Mouse (Mus musculus) CH12.LX (cell line): Measurements from ENCODE around the gene Plekhg6. TPM values are rescaled to one million over a fixed set of nuclear protein-coding genes. Genes with fewer than 3 reads are reported as not detected.

Experiments used
- DNase-seq: peaks from one replicate; pipeline ENCODE4 v3.0.0-alpha.2; 2013; ENCODE audit errors: extremely low read depth
- H3K27ac ChIP-seq: 2 replicates; pipeline ENCODE4 v1.5.1; 2012; ENCODE audit warnings: low read depth, mild to moderate bottlenecking, control low read depth, moderate library complexity; ENCODE audit not compliant: insufficient read depth
- H3K27me3 ChIP-seq: replicated peaks from 2 replicates; pipeline ENCODE3; 2012; ENCODE audit warnings: inconsistent platforms
- H3K36me3 ChIP-seq, 2 experiments: replicated peaks in 1 of 2; 2 replicates each; pipeline versions ENCODE3 to v1.6.1; 2012; ENCODE audit warnings: inconsistent platforms in 1 of 2, low read length in 1 of 2, mild to moderate bottlenecking in 1 of 2, mixed read lengths in 1 of 2, moderate library complexity in 1 of 2; ENCODE audit not compliant: control insufficient read depth in 1 of 2, insufficient read depth in 1 of 2
- H3K4me1 ChIP-seq, 2 experiments: 2 replicates each; pipeline ENCODE4 v1.6.1; 2012; ENCODE audit warnings: inconsistent platforms in 1 of 2, moderate library complexity in 1 of 2; ENCODE audit not compliant: insufficient read depth in 2 of 2, control insufficient read depth in 1 of 2
- H3K4me2 ChIP-seq: 2 replicates; pipeline ENCODE4 v1.6.1; 2012; ENCODE audit warnings: low read depth, mild to moderate bottlenecking, control low read depth; ENCODE audit not compliant: poor library complexity, insufficient read depth, severe bottlenecking
- H3K4me3 ChIP-seq, 3 experiments: fragments of 150-350 bp in 1 of 3; sonication (generic) in 1 of 3; replicated peaks in 1 of 3; 2 replicates each; pipeline versions ENCODE3 to v1.5.1; 2011 to 2012; ENCODE audit warnings: low read depth in 2 of 3, low read length in 2 of 3, mild to moderate bottlenecking in 2 of 3, moderate library complexity in 2 of 3, control low read depth in 1 of 3, improper control_type of control experiment in 1 of 3, inconsistent platforms in 1 of 3, mixed read lengths in 1 of 3; ENCODE audit not compliant: poor library complexity in 1 of 3
- H3K79me2 ChIP-seq: replicated peaks from 2 replicates; pipeline ENCODE4 v1.6.1; 2012; ENCODE audit warnings: mild to moderate bottlenecking, moderate library complexity; ENCODE audit not compliant: control insufficient read depth, poor library complexity, insufficient read depth, severe bottlenecking; ENCODE audit errors: extremely low read depth
- H3K9ac ChIP-seq: 2 replicates; pipeline ENCODE4 v1.6.1; 2012; ENCODE audit warnings: low read depth, mild to moderate bottlenecking, control low read depth, moderate library complexity; ENCODE audit not compliant: insufficient read depth
- H3K9me3 ChIP-seq: replicated peaks from 2 replicates; pipeline ENCODE3; 2012; ENCODE audit warnings: low read length, inconsistent platforms, mixed read lengths
- BHLHE40 ChIP-seq: IDR thresholded peaks from 2 replicates; pipeline ENCODE4 v1.6.1; 2011; ENCODE audit warnings: mild to moderate bottlenecking, low read depth, low read length, improper control_type of control experiment
- CHD1 ChIP-seq: IDR thresholded peaks from 2 replicates; pipeline ENCODE4 v1.6.1; 2012; ENCODE audit warnings: low read depth, low read length, improper control_type of control experiment, inconsistent platforms
- CHD2 ChIP-seq: IDR thresholded peaks from 2 replicates; pipeline ENCODE4 v1.6.1; 2011; ENCODE audit warnings: low read length, improper control_type of control experiment
- E2F4 ChIP-seq: IDR thresholded peaks from 2 replicates; pipeline ENCODE4 v1.6.1; 2011; ENCODE audit warnings: low read depth, low read length, improper control_type of control experiment; ENCODE audit not compliant: insufficient replicate concordance
- ELF1 ChIP-seq: IDR thresholded peaks from 2 replicates; pipeline ENCODE4 v1.6.1; 2014; ENCODE audit warnings: low read depth, mild to moderate bottlenecking, inconsistent platforms, low read length, improper control_type of control experiment
- EP300 ChIP-seq: IDR thresholded peaks from 2 replicates; pipeline ENCODE4 v1.6.1; 2011; ENCODE audit warnings: low read length, improper control_type of control experiment
- HCFC1 ChIP-seq: IDR thresholded peaks from 2 replicates; pipeline ENCODE4 v1.6.1; 2012; ENCODE audit warnings: low read depth, mild to moderate bottlenecking, inconsistent platforms, low read length, improper control_type of control experiment
- IRF4 ChIP-seq: IDR thresholded peaks from 2 replicates; pipeline ENCODE4 v1.6.1; 2014; ENCODE audit warnings: low read depth, mild to moderate bottlenecking, inconsistent platforms, low read length, improper control_type of control experiment
- JUND ChIP-seq: conservative IDR thresholded peaks from 2 replicates; pipeline ENCODE4 v1.6.1; 2011; ENCODE audit warnings: low read depth, low read length, improper control_type of control experiment
- MAFK ChIP-seq: IDR thresholded peaks from 2 replicates; pipeline ENCODE4 v1.6.1; 2011; ENCODE audit warnings: low read length, improper control_type of control experiment; ENCODE audit not compliant: insufficient replicate concordance
- MAZ ChIP-seq: IDR thresholded peaks from 2 replicates; pipeline ENCODE4 v1.6.1; 2012; ENCODE audit warnings: low read depth, mild to moderate bottlenecking, inconsistent platforms, low read length, improper control_type of control experiment, moderate library complexity
- MYC ChIP-seq: IDR thresholded peaks from 2 replicates; pipeline ENCODE4 v1.6.1; 2011; ENCODE audit warnings: low read depth, mild to moderate bottlenecking, improper control_type of control experiment, low read length
- POLR2A ChIP-seq: IDR thresholded peaks from 2 replicates; pipeline ENCODE4 v1.6.1; 2011; ENCODE audit warnings: low read depth, mild to moderate bottlenecking, improper control_type of control experiment, low read length
- POLR2AphosphoS2 ChIP-seq: IDR thresholded peaks from 2 replicates; pipeline ENCODE4 v1.6.1; 2011; ENCODE audit warnings: low read depth, low read length, improper control_type of control experiment
- RCOR1 ChIP-seq: conservative IDR thresholded peaks from 2 replicates; pipeline ENCODE4 v1.6.1; 2012; ENCODE audit warnings: low read depth, mild to moderate bottlenecking, inconsistent platforms, low read length, improper control_type of control experiment
- SIN3A ChIP-seq: IDR thresholded peaks from 2 replicates; pipeline ENCODE4 v1.6.1; 2012; ENCODE audit warnings: low read length, improper control_type of control experiment, inconsistent platforms
- TBP ChIP-seq: conservative IDR thresholded peaks from 2 replicates; pipeline ENCODE4 v1.6.1; 2011; ENCODE audit warnings: low read depth, low read length, improper control_type of control experiment
- USF1 ChIP-seq: IDR thresholded peaks from 2 replicates; pipeline ENCODE4 v1.6.1; 2014; ENCODE audit warnings: low read depth, mild to moderate bottlenecking, inconsistent platforms, low read length, improper control_type of control experiment
- USF2 ChIP-seq: conservative IDR thresholded peaks from 2 replicates; pipeline ENCODE4 v1.6.1; 2011; ENCODE audit warnings: low read depth, low read length, improper control_type of control experiment
- ZC3H11A ChIP-seq: IDR thresholded peaks from 2 replicates; pipeline ENCODE4 v1.6.1; 2012; ENCODE audit warnings: low read depth, mild to moderate bottlenecking, inconsistent platforms, low read length, improper control_type of control experiment
- ZMIZ1 ChIP-seq: IDR thresholded peaks from 2 replicates; pipeline ENCODE4 v1.6.1; 2012; ENCODE audit warnings: low read depth, mild to moderate bottlenecking, inconsistent platforms, low read length, improper control_type of control experiment
- ZNF384 ChIP-seq: IDR thresholded peaks from 2 replicates; pipeline ENCODE4 v1.6.1; 2012; ENCODE audit warnings: low read depth, low read length, improper control_type of control experiment, inconsistent platforms
- dilution Hi-C: fragments of 300-500 bp; cut with MboI; formaldehyde crosslinking; loops from 2 replicates; pipeline ENCODE4 v1.14.3; 2020; ENCODE audit warnings: low sequenced_read_pairs; ENCODE audit not compliant: extremely low pct_unique_long_range_greater_than_20kb, extremely low pct_ligation_motif_present
- in situ Hi-C: fragments of 300-500 bp; cut with MboI; formaldehyde crosslinking; loops from 3 replicates; pipeline ENCODE4 v1.14.3; 2019; ENCODE audit warnings: low sequenced_read_pairs, low pct_ligation_motif_present, low pct_unique_long_range_greater_than_20kb, mixed read lengths
- polyA plus RNA-seq: library from polyadenylated mRNA; unstranded; fragments of >175 nt; gene quantifications from 2 replicates; pipeline ENCODE4 v1.2.1, GENCODE M21; 2012; ENCODE audit warnings: low read depth; ENCODE audit not compliant: insufficient read length
- total RNA-seq, 2 experiments: library from RNA; depleted of rRNA; stranded (reverse); fragments of 300-350 nt in 1 of 2; fragments of >200 nt in 1 of 2; gene quantifications; 2 replicates each; pipeline ENCODE4 v1.2.3; 2012 to 2014

Gene Plekhg6
- total and polyA plus RNA-seq, 3 experiments, result not detected

GRCm38 (mm10) chr6:125353655-125354054, 26.9 kb downstream of the Plekhg6 start:
- TF ChIP-seq CHD2, result no peak
- TF ChIP-seq CHD1, result no peak
- in situ Hi-C loops, result no loop called here
- DNase-seq, result no peak
- Histone ChIP-seq H3K36me3 (no peaks in the 10 kb centered on the region), H3K4me3 (no peak overlapping the region), H3K4me2 (no peak overlapping the region), H3K27ac (no peak overlapping the region), H3K4me1 (no peaks in the 10 kb centered on the region), H3K9ac (no peak overlapping the region), H3K9me3 (no peaks in the 10 kb centered on the region), H3K27me3 (peaks cover 97% of the 10 kb centered on the region), H3K79me2 (no peaks in the 10 kb centered on the region)
- dilution Hi-C loops, result no loop called here

DNA sequence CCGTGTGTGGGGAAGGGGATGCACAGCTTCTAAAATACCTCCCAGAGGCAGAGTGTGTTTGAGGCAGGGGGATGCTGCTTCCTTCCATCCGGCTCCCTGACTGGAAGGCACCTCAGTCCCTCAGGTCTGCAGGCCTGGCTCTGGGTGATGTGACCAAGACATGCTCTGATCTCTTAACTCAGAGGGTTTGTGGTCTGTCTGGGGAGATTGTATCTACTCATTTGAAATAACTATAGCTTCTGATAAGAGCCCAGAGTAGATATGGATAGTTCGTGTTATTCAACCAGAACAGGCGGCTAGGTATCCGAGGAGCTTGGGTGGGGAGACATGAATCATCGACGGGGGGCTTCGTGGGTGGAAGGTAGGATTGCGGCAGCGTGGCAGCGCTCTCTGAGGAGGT, 27.4 kb downstream of the Plekhg6 start:
- H3K4me1 ChIP-seq, result no peaks in the 10 kb centered on the region
- in situ Hi-C loops, result no loop called here
- no peak for TF ChIP-seq RCOR1
- no peak for TF ChIP-seq TBP
- TF ChIP-seq IRF4, result no peak
- TF ChIP-seq POLR2A, result no peak
- TF ChIP-seq ZMIZ1, result no peak
- TF ChIP-seq CHD2, result no peak
- TF ChIP-seq USF2, result no peak
- TF ChIP-seq BHLHE40, result no peak
- no peak for TF ChIP-seq SIN3A
- no peak for TF ChIP-seq ELF1
- TF ChIP-seq MAZ, result no peak
- no peak for TF ChIP-seq E2F4
- no peak for TF ChIP-seq JUND
- TF ChIP-seq HCFC1, result no peak
- no peak for TF ChIP-seq POLR2AphosphoS2
- TF ChIP-seq, all 38 proteins: peak for 0
- no peaks in the 10 kb centered on the region for H3K79me2 ChIP-seq
- H3K36me3 ChIP-seq, result no peaks in the 10 kb centered on the region
- H3K4me3 ChIP-seq, result no peak overlapping the region
- no peak overlapping the region for H3K27ac ChIP-seq
- H3K4me2 ChIP-seq, result no peak overlapping the region
- H3K27me3 ChIP-seq, result peaks cover 97% of the 10 kb centered on the region
- no peaks in the 10 kb centered on the region for H3K9me3 ChIP-seq
- dilution Hi-C loops, result no loop called here
- H3K9ac ChIP-seq, result no peak overlapping the region
- DNase-seq, result no peak

- Histone ChIP-seq H3K4me3 (no peak overlapping the region), H3K79me2 (no peaks in the 10 kb centered on the region), H3K4me1 (no peaks in the 10 kb centered on the region), H3K4me2 (no peak overlapping the region), H3K27me3 (peaks cover 97% of the 10 kb centered on the region), H3K36me3 (no peaks in the 10 kb centered on the region), H3K9me3 (no peaks in the 10 kb centered on the region), H3K27ac (no peak overlapping the region), H3K9ac (no peak overlapping the region)
- no peak for DNase-seq
- in situ Hi-C loops (no loop called here), dilution Hi-C loops (no loop called here)
- TF ChIP-seq MAFK, result no peak
- no peak for TF ChIP-seq IRF4
- TF ChIP-seq USF1, result no peak
- TF ChIP-seq CHD1, result no peak
- TF ChIP-seq ZMIZ1, result no peak
- no peak for TF ChIP-seq ELF1
- TF ChIP-seq ZC3H11A, result no peak
- TF ChIP-seq ZNF384, result no peak
- no peak for TF ChIP-seq MYC
- no peak for TF ChIP-seq SIN3A
- no peak for TF ChIP-seq BHLHE40
- TF ChIP-seq EP300, result no peak
Observed at GRCm38 (mm10) chr6:125352811-125353210, 27.8 kb downstream of the Plekhg6 start.
